Comparison of ENCODE assay signal across 8 mouse cellular contexts in genomic region chr16:22107897-22108516, GRCm38 (mm10). TPM values are rescaled to one million over a fixed set of nuclear protein-coding genes. Genes with fewer than 3 reads are reported as not detected.
DNase-seq lines count a peak whose midpoint lies in the region; ATAC-seq and TF ChIP-seq lines count a peak whose summit lies in the region.

No protein-coding gene starts in this region.

- TF ChIP-seq POLR2A in cerebellum, adult 2 months (IDR thresholded peaks at IDR 0.05; ENCODE audit: borderline replicate concordance, insufficient read depth, low read length): no peak

- no peaks in the 10 kb centered on the region for H3K9me3 ChIP-seq in hindbrain, embryonic 14.5 days (ENCODE audit: control insufficient read depth, low read length)
- no peaks in the 10 kb centered on the region for H3K9me3 ChIP-seq in hindbrain, embryonic 12.5 days (replicated peaks)
- no peaks in the 10 kb centered on the region for H3K9me3 ChIP-seq in G1E (replicated peaks)
- no peaks in the 10 kb centered on the region for H3K9me3 ChIP-seq in heart, embryonic 12.5 days (replicated peaks)

- peak; percentile 38 for DNase-seq in hindbrain, embryonic 14.5 days (ENCODE audit: low spot score)
- peak; percentile 3 for DNase-seq in G1E (ENCODE audit: low spot score)
- peak; percentile 63 to 71 for DNase-seq in cerebellum, adult 2 months
- peak; percentile 38 to 57 for DNase-seq in layer of hippocampus, postnatal 10 days (ENCODE audit: low spot score in 2 of 2)
- DNase-seq in ovary, postnatal 36 days (ENCODE audit: low spot score): peak; percentile 46

- H3K9ac ChIP-seq in hindbrain, embryonic 14.5 days: no peak overlapping the region
- H3K9ac ChIP-seq in hindbrain, embryonic 12.5 days: no peak overlapping the region
- peak overlapping the region; percentile 13; the same call in 1 of the 2 replicates for H3K9ac ChIP-seq in heart, embryonic 12.5 days

- 64% methylated on average over 7 of the region's 7 CpGs for WGBS in hindbrain, embryonic 14.5 days
- 68% methylated on average over 7 of the region's 7 CpGs for whole genome bisulfite sequencing in hindbrain, embryonic 12.5 days
- WGBS in cerebellum, adult 2 months: 18% methylated on average over 7 of the region's 7 CpGs
- 18% methylated on average over 7 of the region's 7 CpGs for WGBS in heart, embryonic 12.5 days

- no peaks in the 10 kb centered on the region for H3K27me3 ChIP-seq in hindbrain, embryonic 14.5 days (ENCODE audit: control insufficient read depth, insufficient read depth, low read length)
- H3K27me3 ChIP-seq in hindbrain, embryonic 12.5 days: no peaks in the 10 kb centered on the region
- peaks cover 13% of the 10 kb centered on the region for H3K27me3 ChIP-seq in G1E (ENCODE audit: insufficient read depth, low read length)
- H3K27me3 ChIP-seq in cerebellum, adult 2 months (ENCODE audit: control insufficient read depth, insufficient read depth, low read length): no peaks in the 10 kb centered on the region
- no peaks in the 10 kb centered on the region for H3K27me3 ChIP-seq in heart, embryonic 12.5 days (replicated peaks)

- no peak for TF ChIP-seq CTCF in G1E (IDR thresholded peaks at IDR 0.05; ENCODE audit: low read depth, low read length)
- no peak for TF ChIP-seq CTCF in cerebellum, adult 2 months (IDR thresholded peaks at IDR 0.05; ENCODE audit: borderline replicate concordance, insufficient read depth, low read depth, low read length)

- no peaks in the 10 kb centered on the region; the same call in 1 of the 2 replicates for H3K36me3 ChIP-seq in hindbrain, embryonic 14.5 days (replicated peaks; ENCODE audit: control insufficient read depth, insufficient read depth)
- H3K36me3 ChIP-seq in hindbrain, embryonic 12.5 days: no peaks in the 10 kb centered on the region
- H3K36me3 ChIP-seq in G1E (replicated peaks): no peaks in the 10 kb centered on the region
- no peaks in the 10 kb centered on the region; the same call in 1 of the 2 replicates for H3K36me3 ChIP-seq in heart, embryonic 12.5 days

- no peak for ATAC-seq in hindbrain, embryonic 14.5 days (ENCODE audit: low FRiP score)
- ATAC-seq in hindbrain, embryonic 12.5 days (ENCODE audit: low FRiP score): no peak
- no peak for ATAC-seq in G1E (ENCODE audit: extremely low read depth, insufficient number of reproducible peaks, low FRiP score, poor library complexity, severe bottlenecking)
- peak; percentile 65 for ATAC-seq in heart, embryonic 12.5 days (ENCODE audit: insufficient number of reproducible peaks, low FRiP score)
- ATAC-seq in activated CD4-positive, CD25-positive, alpha-beta regulatory T cell, adult 4 months: no peak

- H3K4me2 ChIP-seq in hindbrain, embryonic 14.5 days (replicated peaks): no peak overlapping the region
- H3K4me2 ChIP-seq in hindbrain, embryonic 12.5 days (replicated peaks): no peak overlapping the region
- peak overlapping the region; percentile 41 for H3K4me2 ChIP-seq in heart, embryonic 12.5 days

- H3K4me3 ChIP-seq in hindbrain, embryonic 14.5 days (replicated peaks; ENCODE audit: low read length): no peak overlapping the region
- H3K4me3 ChIP-seq in hindbrain, embryonic 12.5 days: no peak overlapping the region
- H3K4me3 ChIP-seq in G1E (ENCODE audit: low read depth, low read length): no peak overlapping the region
- H3K4me3 ChIP-seq in cerebellum, adult 2 months (replicated peaks; ENCODE audit: insufficient read depth, low read depth, low read length): no peak overlapping the region
- 0 out of 2 replicates have a peak overlapping the region, but pooled peaks have one; percentile 5 for H3K4me3 ChIP-seq in heart, embryonic 12.5 days

- H3K27ac ChIP-seq in hindbrain, embryonic 14.5 days: no peak overlapping the region
- no peak overlapping the region for H3K27ac ChIP-seq in hindbrain, embryonic 12.5 days
- no peak overlapping the region for H3K27ac ChIP-seq in cerebellum, adult 2 months (ENCODE audit: insufficient read depth, low read length)
- H3K27ac ChIP-seq in heart, embryonic 12.5 days (ENCODE audit: poor library complexity, severe bottlenecking): peak overlapping the region; percentile 82

- H3K4me1 ChIP-seq in hindbrain, embryonic 14.5 days (replicated peaks; ENCODE audit: control insufficient read depth, insufficient read depth, low read length): no peaks in the 10 kb centered on the region
- no peaks in the 10 kb centered on the region for H3K4me1 ChIP-seq in hindbrain, embryonic 12.5 days
- no peaks in the 10 kb centered on the region for H3K4me1 ChIP-seq in G1E (ENCODE audit: insufficient read depth, low read depth, low read length)
- no peaks in the 10 kb centered on the region for H3K4me1 ChIP-seq in cerebellum, adult 2 months (ENCODE audit: control insufficient read depth, insufficient read depth, low read length)
- peaks cover 51% of the 10 kb centered on the region for H3K4me1 ChIP-seq in heart, embryonic 12.5 days (replicated peaks)

RNA-seq across cellular contexts. Expression of gene Igf2bp2, which starts 55.1 kb away (rescaled TPM):
- 19.4 and 21.6 TPM in 2 replicates for polyA plus RNA-seq in hindbrain, embryonic 14.5 days (2014; fragmentation: Nextera tagmentation; extraction: Ambion mirVana)
- polyA plus RNA-seq in hindbrain, embryonic 12.5 days (2016; fragmentation: Nextera tagmentation; extraction: Ambion mirVana): 89.9 and 93.6 TPM in 2 replicates
- total RNA-seq in G1E (2014; fragmentation: Nextera tagmentation) (1.1 and 1.3 TPM in 2 replicates), G1E (2017) (0.41 and 0.87 TPM in 2 replicates)
- polyA plus RNA-seq in G1E (2012): 0.12 and 0.24 TPM in 2 replicates
- polyA plus RNA-seq in cerebellum, adult 2 months (2012; rRNA removed): 0.22 and 0.23 TPM in 2 replicates
- polyA plus RNA-seq in heart, embryonic 12.5 days (2016; fragmentation: Nextera tagmentation; extraction: Ambion mirVana): 85.3 and 92.7 TPM in 2 replicates
- total RNA-seq in layer of hippocampus, postnatal 10 days (2021): 1 to 10 TPM in 1 of 2 experiments, under 1 TPM in 1; 0.76 to 1.3 TPM
- polyA plus RNA-seq in activated CD4-positive, CD25-positive, alpha-beta regulatory T cell, adult 4 months (2017; shearing (Covaris generic)): 1 to 10 TPM in 1 of 2 experiments, under 1 TPM in 1; 0.41 to 1.2 TPM

Comparison
In these comparisons a context has a peak if more than half of its experiments do, and no peak if none do; other contexts are left out.
1. DNase-seq: peak in every context shown above with its lines; median percentile 67 in cerebellum, adult 2 months; 48 in layer of hippocampus, postnatal 10 days; 46 in ovary, postnatal 36 days; 38 in hindbrain, embryonic 14.5 days; 3 in G1E.